In the genomic region with DNA sequence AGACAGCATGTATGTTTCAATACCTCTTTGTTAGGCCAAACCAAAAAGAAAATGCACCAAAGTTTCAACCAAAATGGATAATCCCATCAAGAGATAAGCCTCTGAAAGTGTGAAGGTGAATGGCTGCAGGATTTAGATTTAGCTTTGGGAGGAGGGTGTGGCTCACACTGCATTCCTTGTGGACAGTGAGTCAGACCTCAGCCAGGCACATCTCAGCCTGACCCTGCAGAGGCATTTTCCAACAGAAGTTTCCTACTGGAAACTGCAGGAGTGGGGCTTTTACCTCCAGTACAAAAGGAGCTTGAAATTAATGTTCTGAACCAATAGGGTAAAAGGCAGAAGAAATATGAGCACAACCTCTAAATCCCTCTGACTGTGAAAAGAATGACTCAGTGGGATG, we compare ENCODE assay signal across 20 mouse cellular contexts.
"Had no signal": no experiment of that assay in that cellular context is flagged by ENCODE, and none has a peak within 500 bp of the region (broad histone marks: within the 10 kb centered on the region; RNA-seq: fewer than 3 reads in every experiment).

No protein-coding gene starts in this region.

- H3K4me1 ChIP-seq: limb, embryonic 10.5 days; limb, embryonic 13.5 days; liver, embryonic 12.5 days; liver, embryonic 15.5 days; lung, embryonic 15.5 days; midbrain, embryonic 12.5 days; stomach, embryonic 15.5 days had no signal

- H3K36me3 ChIP-seq: limb, embryonic 10.5 days; limb, embryonic 13.5 days; liver, embryonic 12.5 days; liver, embryonic 15.5 days; lung, embryonic 15.5 days; midbrain, embryonic 12.5 days; stomach, embryonic 15.5 days had no signal

- DNase-seq: kidney, postnatal 25 days; layer of hippocampus, adult 9-11 months; liver; lung, adult 18-20 months; lung, postnatal 10 days; lung, postnatal 4 days; retina, postnatal 1 day; right cerebral cortex, postnatal 25 days; spleen, adult 18-20 months; thymus, postnatal 36 days had no signal

- H3K27ac ChIP-seq: kidney, postnatal 0 days; layer of hippocampus, adult 2 months; limb, embryonic 10.5 days; limb, embryonic 13.5 days; liver, embryonic 12.5 days; liver, embryonic 15.5 days; lung, embryonic 15.5 days; midbrain, embryonic 12.5 days; stomach, embryonic 15.5 days had no signal

- H3K27me3 ChIP-seq: limb, embryonic 13.5 days; liver, embryonic 12.5 days; liver, embryonic 15.5 days; lung, embryonic 15.5 days; stomach, embryonic 15.5 days had no signal

- H3K4me2 ChIP-seq: limb, embryonic 13.5 days; liver, embryonic 12.5 days; liver, embryonic 15.5 days; lung, embryonic 15.5 days; midbrain, embryonic 12.5 days; stomach, embryonic 15.5 days had no signal

- H3K4me3 ChIP-seq: layer of hippocampus, adult 2 months; limb, embryonic 10.5 days; limb, embryonic 13.5 days; liver, embryonic 12.5 days; liver, embryonic 15.5 days; lung, embryonic 15.5 days; midbrain, embryonic 12.5 days; stomach, embryonic 15.5 days had no signal

- ATAC-seq: liver, embryonic 12.5 days; midbrain, embryonic 16.5 days had no signal

- H3K9ac ChIP-seq: limb, embryonic 13.5 days; liver, embryonic 12.5 days; liver, embryonic 15.5 days; lung, embryonic 15.5 days; midbrain, embryonic 12.5 days; stomach, embryonic 15.5 days had no signal

- H3K9me3 ChIP-seq: limb, embryonic 10.5 days; limb, embryonic 13.5 days; liver, embryonic 12.5 days; liver, embryonic 15.5 days; lung, embryonic 15.5 days; midbrain, embryonic 12.5 days; stomach, embryonic 15.5 days had no signal
